Mouse (Mus musculus) lung, embryonic 14.5 days (tissue): ENCODE data around the gene Med4. TPM values are rescaled to one million over a fixed set of nuclear protein-coding genes. Genes with fewer than 3 reads are reported as not detected.

ENCODE experiments used
- ATAC-seq: fragments of 200-750 bp; cut with Nextera tagmentation; 2 replicates; pipeline ENCODE4 v1.8.0; 2017; ENCODE audit warnings: mild to moderate bottlenecking, moderate TSS enrichment, moderate library complexity; ENCODE audit not compliant: insufficient read depth
- DNase-seq: peaks from one replicate; pipeline ENCODE4 v3.0.0-alpha.2; 2015
- H3K27ac ChIP-seq: fragments of 300-500 bp; sonication (generic); 2 replicates; pipeline ENCODE4 v1.5.1; 2014; ENCODE audit warnings: low read depth, mild to moderate bottlenecking, moderate library complexity
- H3K27me3 ChIP-seq: fragments of 300-500 bp; sonication (generic); 2 replicates; pipeline ENCODE4 v1.6.1; 2014; ENCODE audit warnings: low read length, control low read depth; ENCODE audit not compliant: insufficient read depth
- H3K36me3 ChIP-seq: fragments of 300-500 bp; sonication (generic); 2 replicates; pipeline ENCODE4 v1.6.1; 2014; ENCODE audit warnings: control low read depth; ENCODE audit not compliant: insufficient read depth
- H3K4me1 ChIP-seq: fragments of 300-500 bp; sonication (generic); 2 replicates; pipeline ENCODE4 v1.6.1; 2014; ENCODE audit warnings: antibody characterized with exemption, control low read depth; ENCODE audit not compliant: insufficient read depth
- H3K4me2 ChIP-seq: fragments of 300-500 bp; sonication (generic); 2 replicates; pipeline ENCODE4 v1.6.1; 2014; ENCODE audit warnings: mild to moderate bottlenecking
- H3K4me3 ChIP-seq: fragments of 300-500 bp; sonication (generic); 2 replicates; pipeline ENCODE4 v1.5.1; 2014; ENCODE audit warnings: low read depth, low read length
- H3K9ac ChIP-seq: fragments of 300-500 bp; sonication (generic); 2 replicates; pipeline ENCODE4 v1.6.1; 2014
- H3K9me3 ChIP-seq: fragments of 300-500 bp; sonication (generic); 2 replicates; pipeline ENCODE4 v1.6.1; 2016; ENCODE audit warnings: low read depth, low read length, control low read depth
- CTCF ChIP-seq: IDR thresholded peaks from 2 replicates; pipeline ENCODE4 v1.5.1; 2016; ENCODE audit warnings: antibody characterized with exemption, low read depth
- WGBS: fragments of 180-500 bp; shearing (Covaris S2); extraction: QIAGEN DNeasy Blood & Tissue Kit; methylation state at CpG from one replicate; pipeline ENCODE4 v1.1.7; 2014; 5-methylcytosine and 5-hydroxymethylcytosine counted together
- polyA plus RNA-seq: library from polyadenylated mRNA; unstranded; fragments of >200 nt; fragmentation: Nextera tagmentation; extraction: Ambion mirVana; gene quantifications from 2 replicates; pipeline ENCODE4 v1.2.1, GENCODE M21; 2014

The Med4 gene
- polyA plus RNA-seq, 1 experiment from 2014 or later, result 91.8 TPM

GRCm38 (mm10) chr14:73501721-73502120 is 8.1 kb upstream of the Med4 start:
- Histone ChIP-seq H3K27me3 (no peaks in the 10 kb centered on the region), H3K27ac (peak overlapping the region; percentile 27; the same call in 1 of the 2 replicates)
- peak; percentile 23 for DNase-seq

GRCm38 (mm10) chr14:73502591-73503184 is 7.1 kb upstream of the Med4 start:
- DNase-seq, result peak; percentile 66
- TF ChIP-seq CTCF, result no peak
- Histone ChIP-seq H3K36me3 (no peaks in the 10 kb centered on the region), H3K4me2 (no peak overlapping the region), H3K4me3 (no peak overlapping the region), H3K27ac (peak overlapping the region; percentile 59; the same call in 1 of the 2 replicates), H3K4me1 (peaks cover 11% of the 10 kb centered on the region), H3K27me3 (no peaks in the 10 kb centered on the region), H3K9me3 (no peaks in the 10 kb centered on the region), H3K9ac (no peak overlapping the region)
- ATAC-seq, result peak; percentile 43; the same call in 1 of the 2 replicates
- 20% methylated on average over 7 of the region's 7 CpGs for WGBS

More at GRCm38 (mm10) chr14:73501721-73502120, 8.1 kb upstream of the Med4 start:
- peak; percentile 63; the same call in 1 of the 2 replicates for ATAC-seq
- Histone ChIP-seq H3K4me2 (no peak overlapping the region), H3K9me3 (no peaks in the 10 kb centered on the region), H3K4me3 (no peak overlapping the region), H3K9ac (no peak overlapping the region), H3K4me1 (peaks cover 11% of the 10 kb centered on the region), H3K36me3 (no peaks in the 10 kb centered on the region)
- 46% methylated on average over 6 of the region's 6 CpGs for WGBS
- no peak for TF ChIP-seq CTCF

GRCm38 (mm10) chr14:73503237-73503933 is 6.4 kb upstream of the Med4 start:
- H3K36me3 ChIP-seq, result no peaks in the 10 kb centered on the region
- no peak for TF ChIP-seq CTCF
- no peak overlapping the region for H3K4me3 ChIP-seq
- ATAC-seq (no peak), DNase-seq (no peak)
- H3K4me1 ChIP-seq, result peaks cover 11% of the 10 kb centered on the region
- no peaks in the 10 kb centered on the region for H3K9me3 ChIP-seq
- no peak overlapping the region for H3K9ac ChIP-seq
- no peak overlapping the region for H3K4me2 ChIP-seq
- no peaks in the 10 kb centered on the region for H3K27me3 ChIP-seq
- WGBS, result 56% methylated on average over 13 of the region's 13 CpGs
- H3K27ac ChIP-seq, result peak overlapping the region; percentile 59; the same call in 1 of the 2 replicates

- Histone ChIP-seq H3K4me2 (no peak overlapping the region), H3K36me3 (no peaks in the 10 kb centered on the region), H3K9ac (no peak overlapping the region), H3K27ac (no peak overlapping the region), H3K9me3 (no peaks in the 10 kb centered on the region), H3K4me1 (peaks cover 13% of the 10 kb centered on the region), H3K4me3 (no peak overlapping the region), H3K27me3 (no peaks in the 10 kb centered on the region)
- no peak for ATAC-seq
- 55% methylated on average over 8 of the region's 8 CpGs for WGBS
- no peak for DNase-seq
- no peak for TF ChIP-seq CTCF
Observed at GRCm38 (mm10) chr14:73506283-73506682, 3.5 kb upstream of the Med4 start.

- no peak for ATAC-seq
- Histone ChIP-seq H3K9me3 (no peaks in the 10 kb centered on the region), H3K27me3 (no peaks in the 10 kb centered on the region), H3K36me3 (peaks cover 9% of the 10 kb centered on the region), H3K4me2 (peak overlapping the region; percentile 39), H3K4me3 (no peak overlapping the region), H3K9ac (no peak overlapping the region), H3K4me1 (peaks cover 13% of the 10 kb centered on the region), H3K27ac (no peak overlapping the region)
- TF ChIP-seq CTCF, result no peak
- WGBS, result 69% methylated on average over 15 of the region's 15 CpGs
- peak; percentile 33 for DNase-seq
Observed at GRCm38 (mm10) chr14:73507200-73507599, 2.6 kb upstream of the Med4 start.

- Histone ChIP-seq H3K9ac (no peak overlapping the region), H3K27ac (no peak overlapping the region), H3K27me3 (no peaks in the 10 kb centered on the region), H3K9me3 (no peaks in the 10 kb centered on the region), H3K4me1 (peaks cover 8% of the 10 kb centered on the region), H3K4me3 (no peak overlapping the region), H3K4me2 (peak overlapping the region; percentile 39), H3K36me3 (peaks cover 15% of the 10 kb centered on the region)
- no peak for TF ChIP-seq CTCF
- DNase-seq (peak; percentile 19), ATAC-seq (no peak)
- 38% methylated on average over 11 of the region's 11 CpGs for WGBS
Observed at GRCm38 (mm10) chr14:73507702-73508376, 2.0 kb upstream of the Med4 start.
